Mouse (Mus musculus): ENCODE results near the gene Rbbp6. TPM values are rescaled to one million over a fixed set of nuclear protein-coding genes. Genes with fewer than 3 reads are reported as not detected.

Gene Rbbp6
- polyA plus RNA-seq, 1 experiment: 9.8 TPM

GRCm38 (mm10) chr7:123035314-123035713 is 69.8 kb downstream of the Rbbp6 start:
- no peaks in the 10 kb centered on the region for H3K27me3 ChIP-seq (ENCODE audit: control insufficient read depth, insufficient read depth, insufficient read length)
- TF ChIP-seq POLR2AphosphoS2 (IDR thresholded peaks at IDR 0.05; ENCODE audit: insufficient read length, low read depth) (no peak), MAX (IDR thresholded peaks at IDR 0.05; ENCODE audit: low read depth) (no peak), MYOD1 (IDR thresholded peaks at IDR 0.05; ENCODE audit: control insufficient read depth in 1 of 3, insufficient read length in 2 of 3, low read depth in 2 of 3) (no peak), MYOG (IDR thresholded peaks at IDR 0.05; ENCODE audit: control insufficient read depth in 1 of 3, insufficient read depth in 1 of 3, insufficient read length in 2 of 3, low read depth in 2 of 3) (no peak), REST (IDR thresholded peaks at IDR 0.05; ENCODE audit: insufficient read depth, insufficient read length) (no peak), TCF12 (IDR thresholded peaks at IDR 0.05; ENCODE audit: insufficient read depth, poor library complexity, severe bottlenecking) (no peak), SRF (IDR thresholded peaks at IDR 0.05; ENCODE audit: control insufficient read depth, insufficient read length, low read depth) (no peak), POLR2A (IDR thresholded peaks at IDR 0.05; ENCODE audit: insufficient read length, low read depth) (no peak), E2F4 (IDR thresholded peaks at IDR 0.05; ENCODE audit: insufficient read depth) (no peak), CEBPB (IDR thresholded peaks at IDR 0.05; ENCODE audit: insufficient read depth, poor library complexity, severe bottlenecking) (no peak), USF1 (IDR thresholded peaks at IDR 0.05; ENCODE audit: low read depth) (no peak), TCF3 (IDR thresholded peaks at IDR 0.05; ENCODE audit: insufficient read length, low read depth) (no peak)
- H3K36me3 ChIP-seq (ENCODE audit: control insufficient read depth, insufficient read depth): no peaks in the 10 kb centered on the region
- no peak overlapping the region for H3K4me3 ChIP-seq
- H3K4me2 ChIP-seq (ENCODE audit: low read depth): no peak overlapping the region
- H3ac ChIP-seq (ENCODE audit: control insufficient read depth, insufficient read length): no peak overlapping the region
- H3K79me2 ChIP-seq (ENCODE audit: control insufficient read depth, insufficient read depth): no peaks in the 10 kb centered on the region

DNA sequence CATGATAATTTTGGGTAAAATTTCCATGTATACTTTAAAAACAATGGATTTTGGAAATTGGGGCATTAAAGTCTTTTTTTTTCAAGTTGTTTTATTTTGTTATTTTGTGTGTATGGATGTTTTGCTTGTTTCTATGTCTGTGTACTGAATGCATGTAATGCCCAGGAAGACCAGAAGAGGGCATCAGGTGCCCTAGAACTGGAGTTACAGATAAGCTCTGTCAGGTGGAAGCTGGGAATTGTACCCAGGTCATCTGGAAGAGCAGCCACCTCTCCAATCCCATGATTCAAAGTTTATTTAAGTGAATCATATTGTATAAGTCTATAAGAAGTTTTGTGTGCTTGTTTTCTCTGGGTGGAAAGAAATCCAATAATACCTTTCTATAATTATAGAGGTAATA is 73.8 kb downstream of the Rbbp6 start:
- H3ac ChIP-seq (ENCODE audit: control insufficient read depth, insufficient read length): no peak overlapping the region
- TF ChIP-seq TCF3 (IDR thresholded peaks at IDR 0.05; ENCODE audit: insufficient read length, low read depth) (no peak), USF1 (IDR thresholded peaks at IDR 0.05; ENCODE audit: low read depth) (no peak), REST (IDR thresholded peaks at IDR 0.05; ENCODE audit: insufficient read depth, insufficient read length) (no peak), E2F4 (IDR thresholded peaks at IDR 0.05; ENCODE audit: insufficient read depth) (no peak), MAX (IDR thresholded peaks at IDR 0.05; ENCODE audit: low read depth) (no peak), CEBPB (IDR thresholded peaks at IDR 0.05; ENCODE audit: insufficient read depth, poor library complexity, severe bottlenecking) (no peak), MYOD1 (IDR thresholded peaks at IDR 0.05; ENCODE audit: control insufficient read depth in 1 of 3, insufficient read length in 2 of 3, low read depth in 2 of 3) (no peak), MYOG (IDR thresholded peaks at IDR 0.05; ENCODE audit: control insufficient read depth in 1 of 3, insufficient read depth in 1 of 3, insufficient read length in 2 of 3, low read depth in 2 of 3) (no peak), POLR2AphosphoS2 (IDR thresholded peaks at IDR 0.05; ENCODE audit: insufficient read length, low read depth) (no peak), POLR2A (IDR thresholded peaks at IDR 0.05; ENCODE audit: insufficient read length, low read depth) (no peak), SRF (IDR thresholded peaks at IDR 0.05; ENCODE audit: control insufficient read depth, insufficient read length, low read depth) (no peak), TCF12 (IDR thresholded peaks at IDR 0.05; ENCODE audit: insufficient read depth, poor library complexity, severe bottlenecking) (no peak)
- no peak overlapping the region for H3K4me3 ChIP-seq
- no peak overlapping the region for H3K4me2 ChIP-seq (ENCODE audit: low read depth)
- no peaks in the 10 kb centered on the region for H3K36me3 ChIP-seq (ENCODE audit: control insufficient read depth, insufficient read depth)
- H3K79me2 ChIP-seq (ENCODE audit: control insufficient read depth, insufficient read depth): no peaks in the 10 kb centered on the region
- no peaks in the 10 kb centered on the region for H3K27me3 ChIP-seq (ENCODE audit: control insufficient read depth, insufficient read depth, insufficient read length)

DNA sequence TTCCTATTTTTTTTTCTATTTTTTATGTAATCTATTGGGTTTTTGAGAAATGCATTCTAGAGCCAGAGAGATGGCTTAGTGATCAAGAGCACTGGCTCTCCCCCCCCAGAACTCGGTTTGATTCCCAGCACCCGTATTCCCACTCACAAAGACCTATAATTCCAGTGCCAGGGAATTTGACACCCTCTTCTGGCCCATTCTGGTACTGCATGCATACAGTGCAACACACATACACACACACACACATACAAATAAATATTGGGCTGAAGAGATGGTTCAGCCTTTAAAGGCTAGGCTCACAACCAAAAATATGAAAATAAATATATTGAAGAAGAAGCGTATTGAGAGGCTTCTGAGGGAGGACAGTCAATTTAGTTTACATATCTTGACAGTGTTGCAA is 79.7 kb downstream of the Rbbp6 start:
- Histone ChIP-seq H3K27me3 (ENCODE audit: control insufficient read depth, insufficient read depth, insufficient read length) (no peaks in the 10 kb centered on the region), H3K4me2 (ENCODE audit: low read depth) (no peak overlapping the region), H3K79me2 (ENCODE audit: control insufficient read depth, insufficient read depth) (no peaks in the 10 kb centered on the region), H3K4me3 (no peak overlapping the region), H3ac (ENCODE audit: control insufficient read depth, insufficient read length) (no peak overlapping the region), H3K36me3 (ENCODE audit: control insufficient read depth, insufficient read depth) (no peaks in the 10 kb centered on the region)
- TF ChIP-seq POLR2AphosphoS2 (IDR thresholded peaks at IDR 0.05; ENCODE audit: insufficient read length, low read depth) (no peak), POLR2A (IDR thresholded peaks at IDR 0.05; ENCODE audit: insufficient read length, low read depth) (no peak), CEBPB (IDR thresholded peaks at IDR 0.05; ENCODE audit: insufficient read depth, poor library complexity, severe bottlenecking) (no peak), MYOG (IDR thresholded peaks at IDR 0.05; ENCODE audit: control insufficient read depth in 1 of 3, insufficient read depth in 1 of 3, insufficient read length in 2 of 3, low read depth in 2 of 3) (no peak), SRF (IDR thresholded peaks at IDR 0.05; ENCODE audit: control insufficient read depth, insufficient read length, low read depth) (no peak), TCF12 (IDR thresholded peaks at IDR 0.05; ENCODE audit: insufficient read depth, poor library complexity, severe bottlenecking) (no peak), TCF3 (IDR thresholded peaks at IDR 0.05; ENCODE audit: insufficient read length, low read depth) (no peak), REST (IDR thresholded peaks at IDR 0.05; ENCODE audit: insufficient read depth, insufficient read length) (no peak), USF1 (IDR thresholded peaks at IDR 0.05; ENCODE audit: low read depth) (no peak), E2F4 (IDR thresholded peaks at IDR 0.05; ENCODE audit: insufficient read depth) (no peak), MYOD1 (IDR thresholded peaks at IDR 0.05; ENCODE audit: control insufficient read depth in 1 of 3, insufficient read length in 2 of 3, low read depth in 2 of 3) (no peak), MAX (IDR thresholded peaks at IDR 0.05; ENCODE audit: low read depth) (no peak)

DNA sequence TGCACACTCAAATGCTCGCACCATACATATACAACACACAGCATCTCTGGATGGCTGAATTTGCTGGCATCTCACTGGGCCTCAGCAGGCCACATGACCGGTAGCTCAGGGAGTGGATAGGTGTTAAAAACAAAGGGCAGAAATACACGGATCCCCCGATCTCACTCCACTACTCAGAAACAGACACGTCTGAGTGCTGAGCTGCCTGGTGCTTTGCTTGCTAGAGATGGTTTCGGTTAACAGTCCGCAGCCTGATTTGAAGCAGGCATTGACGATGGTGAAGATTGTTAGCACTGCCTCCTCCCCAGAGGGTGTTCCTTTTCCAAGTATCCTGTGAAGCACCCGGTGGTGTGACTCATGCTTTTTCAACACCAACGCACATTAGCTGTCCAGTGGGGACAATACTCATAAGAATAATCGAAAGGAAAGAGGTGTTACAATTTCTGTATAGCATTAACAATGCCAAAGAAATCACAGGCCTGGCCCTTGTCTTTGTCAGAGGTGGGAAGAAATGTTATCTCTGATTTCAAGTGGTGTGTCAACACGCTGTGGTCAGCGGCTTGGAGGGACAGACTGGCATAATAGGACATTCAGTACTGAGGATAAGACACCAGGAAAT is 81.1 kb downstream of the Rbbp6 start:
- Histone ChIP-seq H3K79me2 (ENCODE audit: control insufficient read depth, insufficient read depth) (no peaks in the 10 kb centered on the region), H3K4me3 (no peak overlapping the region), H3K27me3 (ENCODE audit: control insufficient read depth, insufficient read depth, insufficient read length) (no peaks in the 10 kb centered on the region), H3K4me2 (ENCODE audit: low read depth) (peak overlapping the region; percentile 87), H3ac (ENCODE audit: control insufficient read depth, insufficient read length) (no peak overlapping the region), H3K36me3 (ENCODE audit: control insufficient read depth, insufficient read depth) (no peaks in the 10 kb centered on the region)
- TF ChIP-seq USF1 (IDR thresholded peaks at IDR 0.05; ENCODE audit: low read depth) (peak; percentile 57), TCF3 (IDR thresholded peaks at IDR 0.05; ENCODE audit: insufficient read length, low read depth) (no peak)

Other genes with a start within 250 kb of the Rbbp6 start
- 8.6 TPM for gene Tnrc6a, start 158.2 kb downstream of the Rbbp6 start, polyA plus RNA-seq (2012; fragmentation: generic; extraction: Trizol)
- gene Slc5a11, start 249.1 kb downstream of the Rbbp6 start, polyA plus RNA-seq (2012; fragmentation: generic; extraction: Trizol): not detected